Mouse (Mus musculus): ENCODE measurements at regions not wholly inside any gene's neighbourhood (a gene's known extent, or its start where the extent isn't known, plus 50 kb on each side); places are given as distances from the start of the nearest gene placed in this dataset.

DNA sequence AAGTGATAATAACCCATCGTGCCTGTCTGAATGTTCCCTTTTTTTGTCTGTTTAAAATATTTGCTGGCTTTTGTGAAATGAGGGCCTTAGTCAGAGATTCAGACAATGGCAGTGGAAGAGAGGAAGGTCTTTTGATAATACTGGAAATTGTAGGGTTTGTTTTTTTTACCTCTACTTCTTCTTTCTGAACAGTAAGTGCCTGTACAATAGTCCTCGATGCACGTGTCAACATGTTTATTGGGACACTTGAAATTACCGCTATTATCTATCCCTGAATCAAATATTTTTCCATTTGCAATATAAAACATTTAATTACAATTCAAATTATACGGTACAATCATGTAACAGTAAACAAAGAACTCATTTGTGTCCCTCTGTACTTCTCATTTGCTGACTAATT is 733.5 kb downstream of the Fam19a2 start:
- DNase-seq (ENCODE audit: inconsistent ontology term): peak; percentile 65

DNA sequence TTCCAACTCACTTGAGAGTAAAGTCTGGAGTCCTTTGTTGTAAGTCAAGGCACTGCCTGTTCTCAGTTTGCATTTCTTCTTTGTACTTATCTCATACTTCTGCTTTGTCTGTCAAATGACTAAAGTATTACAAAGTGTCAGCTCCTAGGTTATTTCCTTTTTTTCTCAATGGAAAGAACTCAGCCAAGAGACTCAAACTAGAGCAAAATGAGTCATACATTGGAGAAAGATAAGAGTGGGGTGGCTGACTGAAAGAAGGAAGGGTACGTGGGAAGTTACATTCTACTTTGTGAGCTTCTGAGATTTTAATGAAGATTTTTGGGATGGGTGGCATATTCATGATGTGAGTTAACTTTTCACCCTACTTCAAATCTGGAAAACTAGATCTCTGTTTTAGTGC is 735.2 kb downstream of the Fam19a2 start:
- peak; percentile 52 for DNase-seq (ENCODE audit: inconsistent ontology term)

DNA sequence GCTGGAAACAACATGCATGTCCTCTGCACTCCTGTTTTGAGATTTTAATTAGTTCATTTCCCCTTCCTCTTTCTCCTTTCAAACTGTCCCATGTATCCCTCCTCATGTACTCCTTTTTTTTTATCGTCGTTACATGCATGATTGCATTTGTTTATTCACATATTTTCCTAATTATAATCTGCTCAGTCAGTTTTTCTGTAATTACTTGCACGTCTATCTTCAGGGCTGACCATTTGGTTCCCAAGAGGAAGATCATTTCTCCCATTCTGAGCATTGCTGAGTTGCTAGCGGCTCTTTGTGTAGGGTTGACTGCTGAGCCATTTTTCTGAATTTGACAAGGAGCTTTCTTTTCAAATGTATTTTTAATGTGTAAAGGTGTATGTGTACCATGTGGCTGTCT is 781.2 kb downstream of the Fam19a2 start:
- DNase-seq (ENCODE audit: inconsistent ontology term): peak; percentile 36

GRCm38 (mm10) chr10:124045791-124046190 is 782.0 kb downstream of the Fam19a2 start:
- peak; percentile 50 for DNase-seq (ENCODE audit: inconsistent ontology term)

- peak; percentile 3 for DNase-seq (ENCODE audit: inconsistent ontology term)
These were observed 819.0 kb downstream of the Fam19a2 start for GRCm38 (mm10) chr10:124082756-124083155.

GRCm38 (mm10) chr10:124090547-124090946 is 826.8 kb downstream of the Fam19a2 start:
- no peak for DNase-seq (ENCODE audit: inconsistent ontology term)

DNA sequence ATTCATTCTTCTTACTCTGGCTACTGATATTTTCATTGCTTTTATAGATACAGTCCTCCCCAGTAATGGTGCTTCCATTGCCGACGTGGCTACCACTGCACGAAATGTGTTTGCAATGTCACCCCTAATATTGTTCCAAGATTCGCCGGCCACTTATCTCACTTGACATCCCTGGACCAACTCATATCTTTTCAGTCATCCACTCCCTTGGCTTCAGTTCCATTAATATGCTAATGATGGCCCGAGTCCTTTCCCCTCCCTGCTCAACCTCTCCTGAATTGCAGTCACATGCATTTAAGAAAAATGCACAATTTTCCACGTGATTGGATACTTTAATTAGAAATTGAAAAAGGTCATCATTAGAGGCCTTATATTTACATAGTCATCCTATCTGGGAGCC is 827.6 kb downstream of the Fam19a2 start:
- no peak for DNase-seq (ENCODE audit: inconsistent ontology term)

DNA sequence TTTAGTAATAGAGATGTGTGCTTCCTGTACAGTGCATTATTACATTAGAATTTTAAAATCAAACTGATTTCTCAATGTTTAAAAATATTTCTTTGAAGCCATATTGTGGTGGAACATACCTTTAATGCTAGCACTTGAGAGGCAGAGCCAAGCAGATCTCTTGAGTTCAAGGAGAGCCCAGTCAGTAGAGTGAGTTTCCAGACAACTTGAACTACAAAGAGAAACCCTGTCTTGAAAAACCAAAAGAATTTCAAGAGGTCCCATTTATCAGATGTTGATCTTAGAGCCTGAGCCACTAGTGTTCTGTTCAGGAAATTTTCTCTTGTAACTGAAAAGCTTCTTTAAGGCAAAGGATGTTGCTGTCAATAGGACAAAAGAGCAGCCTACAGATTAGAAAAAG is 855.8 kb downstream of the Fam19a2 start:
- DNase-seq (ENCODE audit: inconsistent ontology term): no peak

DNA sequence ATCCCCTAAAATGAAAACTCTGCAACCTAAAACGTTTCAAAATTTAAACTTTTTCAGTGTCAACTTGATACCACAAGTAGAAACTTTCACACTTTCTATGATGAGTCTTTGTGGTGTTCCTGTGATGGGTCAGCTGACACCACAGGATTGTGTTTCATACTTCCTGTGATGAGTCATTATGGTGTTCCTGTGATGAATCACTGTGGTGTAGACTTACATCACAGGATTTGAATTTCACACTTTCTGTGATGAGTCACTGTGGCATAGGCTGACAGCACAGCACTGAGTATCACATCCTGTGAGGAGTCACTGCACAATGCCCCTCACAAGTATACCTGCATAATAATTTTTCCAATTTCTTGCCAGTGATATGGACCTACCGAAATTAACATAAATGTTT is 874.7 kb downstream of the Fam19a2 start:
- peak; percentile 69 for DNase-seq (ENCODE audit: inconsistent ontology term)

DNA sequence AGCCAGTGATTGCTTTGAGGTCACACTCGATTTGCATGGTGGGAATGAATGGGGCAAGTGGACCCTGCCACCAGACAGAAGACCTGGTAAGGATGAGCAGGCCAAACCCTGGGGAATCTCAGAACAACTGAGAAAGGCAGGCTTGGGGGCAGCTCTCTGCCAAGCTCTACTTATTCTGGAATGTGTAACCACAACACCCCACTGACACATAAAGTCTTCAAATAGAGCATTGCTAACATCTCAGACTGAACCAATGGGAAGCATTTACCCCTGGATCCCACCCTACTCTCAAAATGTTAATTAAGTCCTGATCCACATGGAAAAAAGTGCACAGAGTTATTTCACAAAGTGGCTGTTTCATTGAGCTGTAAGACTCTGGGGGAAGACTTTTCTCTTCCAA is 878.5 kb downstream of the Fam19a2 start:
- peak; percentile 55 for DNase-seq (ENCODE audit: inconsistent ontology term)

DNA sequence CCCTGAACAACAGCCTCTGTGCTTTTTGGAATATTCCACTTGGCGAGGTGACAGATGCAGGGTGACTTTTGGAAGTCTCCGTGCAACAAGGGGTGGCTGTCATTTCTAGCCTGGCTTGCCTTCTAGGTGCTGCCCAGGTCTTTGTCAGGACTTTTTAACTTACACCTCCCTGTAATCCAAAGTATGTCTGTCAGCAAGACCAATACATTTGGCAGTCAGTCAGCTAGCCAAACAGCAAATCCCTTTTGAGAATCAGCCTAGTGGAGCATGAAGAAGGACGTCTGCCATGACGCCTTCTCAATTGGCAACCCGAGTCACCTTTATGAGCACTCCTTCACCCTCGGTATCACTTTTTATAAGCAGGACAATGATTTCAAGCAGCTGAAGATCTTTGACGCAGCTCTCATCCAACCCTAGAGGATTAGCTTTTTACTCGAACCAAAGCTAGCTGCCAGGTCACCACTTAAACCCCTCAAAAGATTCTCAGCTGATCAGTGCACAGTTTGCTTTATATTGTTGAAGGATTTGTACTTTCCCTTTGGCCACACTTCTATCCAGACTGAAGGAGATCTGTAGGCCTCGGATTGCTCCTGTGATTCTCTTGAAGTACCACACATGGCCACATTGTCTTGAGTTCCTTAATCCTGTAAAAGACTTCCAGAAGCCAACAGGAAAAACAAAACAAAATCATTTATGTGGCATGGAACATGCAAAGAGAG is 883.1 kb downstream of the Fam19a2 start:
- peak; percentile 40 for DNase-seq (ENCODE audit: inconsistent ontology term)

- DNase-seq (ENCODE audit: inconsistent ontology term): peak; percentile 22
These were observed 899.6 kb downstream of the Fam19a2 start for GRCm38 (mm10) chr10:124163441-124163840.

GRCm38 (mm10) chr10:124175598-124175997 is 911.8 kb downstream of the Fam19a2 start:
- DNase-seq (ENCODE audit: inconsistent ontology term): no peak

DNA sequence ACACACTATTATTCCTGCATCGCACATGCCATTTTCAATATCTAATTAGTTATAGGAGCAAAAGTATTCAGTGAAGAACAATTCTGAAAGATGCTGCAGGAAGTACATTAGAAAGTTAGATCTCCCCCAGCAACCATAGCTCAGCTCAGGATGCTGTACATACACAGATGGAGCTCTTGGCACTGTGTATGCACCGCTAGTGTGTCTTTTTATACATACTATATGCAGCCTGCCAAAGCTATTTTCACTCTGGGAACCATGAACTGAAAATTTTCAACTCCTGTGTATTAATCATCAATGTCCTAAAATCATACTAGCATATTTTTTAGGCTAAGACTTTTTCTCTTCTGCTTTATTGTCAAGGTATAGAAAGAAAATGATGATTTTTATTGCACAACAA is 944.5 kb downstream of the Fam19a2 start:
- DNase-seq (ENCODE audit: inconsistent ontology term): no peak

GRCm38 (mm10) chr10:124219461-124219860 is 955.7 kb downstream of the Fam19a2 start:
- DNase-seq (ENCODE audit: inconsistent ontology term): no peak

DNA sequence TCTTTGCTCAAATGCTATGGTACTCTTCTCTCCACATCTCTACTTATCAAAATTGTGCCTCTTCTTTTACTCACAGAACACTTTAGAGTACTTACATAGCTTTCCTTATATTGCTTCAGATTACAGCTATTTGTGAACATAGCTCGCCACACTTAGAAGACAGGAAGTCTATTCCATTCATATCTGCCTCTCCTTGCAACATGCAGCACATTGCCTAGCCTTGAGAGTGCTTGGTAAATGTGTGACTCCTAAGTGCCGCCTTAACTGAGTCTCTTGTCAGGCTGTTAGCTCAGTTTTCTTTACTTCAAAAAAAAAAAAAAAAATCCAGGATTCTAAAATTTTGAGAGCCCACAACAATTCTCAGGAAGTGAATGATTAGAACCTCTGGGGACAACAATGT is 958.3 kb downstream of the Fam19a2 start:
- DNase-seq (ENCODE audit: inconsistent ontology term): no peak

DNA sequence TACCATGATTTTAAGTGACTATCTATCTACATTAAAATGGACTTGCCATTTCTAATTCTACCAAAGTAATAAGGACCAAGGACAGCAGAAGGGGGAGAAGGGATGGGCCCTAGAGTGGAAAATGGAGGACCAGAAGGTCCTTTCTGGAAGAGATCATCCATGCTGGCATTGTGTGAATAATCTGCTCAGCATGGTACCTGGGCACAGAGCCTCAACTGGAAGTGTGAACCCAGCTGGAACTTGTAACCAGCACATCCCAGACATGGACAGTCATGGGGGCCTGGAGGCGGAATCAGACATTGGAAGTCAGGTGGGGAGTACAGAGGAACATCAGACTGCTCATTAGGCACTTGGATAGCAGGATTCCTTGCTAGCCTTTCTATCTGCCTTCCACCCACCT is 963.3 kb downstream of the Fam19a2 start:
- DNase-seq (ENCODE audit: inconsistent ontology term): no peak

GRCm38 (mm10) chr10:124249358-124249757 is 985.6 kb downstream of the Fam19a2 start:
- peak; percentile 84 for DNase-seq (ENCODE audit: inconsistent ontology term)

DNA sequence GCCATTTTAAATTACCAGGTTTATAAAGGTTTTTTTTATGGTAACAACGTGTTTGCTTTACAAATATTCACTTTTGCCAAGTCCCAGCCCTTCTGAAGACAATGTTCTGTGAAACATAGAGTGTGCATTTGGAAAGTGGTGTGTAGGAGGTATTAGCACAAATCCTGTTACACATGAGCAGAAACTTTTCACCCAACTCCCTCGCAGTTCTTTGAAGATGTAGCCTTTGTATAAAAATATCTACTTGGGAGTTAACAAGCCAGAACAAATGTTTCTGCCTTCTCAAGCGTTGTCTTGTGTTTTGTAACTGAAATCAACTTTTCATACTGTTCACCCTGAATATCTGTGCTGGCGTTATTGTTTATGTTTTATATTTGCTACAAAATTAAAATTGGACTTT is 986.2 kb downstream of the Fam19a2 start:
- peak; percentile 16 for DNase-seq (ENCODE audit: inconsistent ontology term)

DNA sequence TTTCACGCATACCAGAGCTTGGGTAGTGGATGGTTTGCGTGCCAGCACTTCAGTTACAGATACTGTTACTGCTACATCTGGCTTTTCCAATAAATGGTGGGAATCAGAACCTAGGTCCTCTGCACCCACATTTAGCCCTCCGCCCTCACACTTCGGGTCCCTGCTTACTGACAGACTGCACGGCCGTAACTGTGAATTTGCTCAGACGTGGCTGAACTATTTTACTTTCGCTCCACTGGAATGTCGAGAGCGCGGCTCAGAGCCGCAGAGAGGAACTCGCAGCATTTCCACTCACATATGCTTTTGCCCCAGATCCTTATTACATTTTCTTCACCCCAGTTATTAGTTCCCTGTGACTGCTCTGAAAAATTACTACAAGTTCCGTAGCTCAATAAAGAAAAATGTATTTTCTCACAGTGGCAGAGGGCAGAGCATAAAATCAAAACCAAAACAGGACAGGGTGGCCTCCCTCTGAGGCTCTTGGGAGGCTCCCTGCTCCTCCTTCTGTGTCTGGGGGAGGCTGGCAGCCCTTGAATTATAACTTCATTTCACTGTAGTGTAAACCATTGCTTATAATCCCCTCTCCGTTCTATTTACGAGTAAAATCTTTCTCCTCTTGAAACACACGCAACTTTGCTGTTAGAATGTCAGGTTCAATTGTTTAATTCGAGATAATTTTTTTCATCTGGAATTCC is 1024.7 kb downstream of the Fam19a2 start:
- peak; percentile 38 for DNase-seq (ENCODE audit: inconsistent ontology term)

- DNase-seq (ENCODE audit: inconsistent ontology term): peak; percentile 50
These were observed 1033.4 kb downstream of the Fam19a2 start for GRCm38 (mm10) chr10:124297198-124297677.

DNA sequence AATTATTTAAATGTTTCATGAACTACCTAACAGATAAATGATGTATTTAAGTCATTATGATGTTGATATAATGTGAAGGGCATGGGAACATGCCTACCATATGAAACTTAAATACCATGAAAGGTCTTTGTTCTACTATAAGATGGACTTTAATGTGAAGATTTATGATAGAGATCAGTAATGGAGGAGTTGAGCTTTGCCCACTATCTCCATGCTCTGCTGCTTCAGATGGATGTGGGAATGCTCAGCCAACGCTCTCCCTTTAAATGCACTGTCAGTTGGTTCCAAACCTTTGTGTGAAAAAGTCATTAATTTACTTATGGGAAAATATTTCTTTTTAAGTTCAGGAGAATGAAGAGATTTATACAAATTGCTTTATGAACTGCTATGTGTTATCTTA is 1040.9 kb downstream of the Fam19a2 start:
- DNase-seq (ENCODE audit: inconsistent ontology term): no peak

DNA sequence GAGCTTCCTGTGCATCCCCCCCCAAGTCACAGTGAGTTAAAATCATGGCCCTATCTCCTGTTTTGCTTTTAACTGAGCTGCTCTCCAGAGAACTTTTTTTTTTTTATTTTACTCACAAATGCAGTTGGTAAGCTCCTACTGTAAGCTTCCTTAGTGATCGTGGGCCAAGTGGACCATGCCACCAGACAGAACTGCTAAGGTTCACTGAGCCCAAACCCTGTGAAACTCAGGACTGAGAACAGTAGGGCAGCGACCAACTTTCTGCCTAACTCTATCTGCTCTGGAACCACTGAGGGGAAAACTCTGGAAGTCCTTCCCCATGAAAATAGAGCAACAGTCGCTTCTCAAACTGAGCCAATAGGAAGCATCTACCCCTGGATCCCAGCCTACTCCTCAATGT is 1041.8 kb downstream of the Fam19a2 start:
- DNase-seq (ENCODE audit: inconsistent ontology term): no peak

Measured in Muller cell, postnatal 12 days (primary cell).